Mouse (Mus musculus) midbrain, embryonic 14.5 days (tissue): Measurements from ENCODE around the gene Sh3pxd2a. TPM values are rescaled to one million over a fixed set of nuclear protein-coding genes. Genes with fewer than 3 reads are reported as not detected.

Experiments used
- ATAC-seq: fragments of 200-750 bp; cut with Nextera tagmentation; 2 replicates; pipeline ENCODE4 v1.8.0; 2017; ENCODE audit warnings: moderate number of reproducible peaks, moderate library complexity; ENCODE audit not compliant: low FRiP score, low TSS enrichment
- DNase-seq: peaks from one replicate; pipeline ENCODE4 v3.0.0-alpha.2; 2015
- H3K27ac ChIP-seq: fragments of 300-500 bp; sonication (generic); replicated peaks from 2 replicates; pipeline ENCODE4 v1.5.1; 2014; ENCODE audit warnings: mild to moderate bottlenecking, low read depth, low read length, moderate library complexity
- H3K27me3 ChIP-seq: fragments of 300-500 bp; sonication (generic); 2 replicates; pipeline ENCODE4 v1.6.1; 2014; ENCODE audit warnings: low read length, control low read depth, mixed read lengths; ENCODE audit not compliant: control insufficient read depth, insufficient read depth
- H3K36me3 ChIP-seq: fragments of 300-500 bp; sonication (generic); 2 replicates; pipeline ENCODE4 v1.6.1; 2014; ENCODE audit warnings: low read length, control low read depth; ENCODE audit not compliant: control insufficient read depth, insufficient read depth
- H3K4me1 ChIP-seq: fragments of 300-500 bp; sonication (generic); 2 replicates; pipeline ENCODE4 v1.6.1; 2014; ENCODE audit warnings: mild to moderate bottlenecking, antibody characterized with exemption, low read length, control low read depth; ENCODE audit not compliant: control insufficient read depth, insufficient read depth
- H3K4me2 ChIP-seq: fragments of 300-500 bp; sonication (generic); 2 replicates; pipeline ENCODE4 v1.6.1; 2014; ENCODE audit warnings: mild to moderate bottlenecking, low read length, moderate library complexity
- H3K4me3 ChIP-seq: fragments of 300-500 bp; sonication (generic); replicated peaks from 2 replicates; pipeline ENCODE4 v1.5.1; 2014; ENCODE audit warnings: low read depth, low read length
- H3K9ac ChIP-seq: fragments of 300-500 bp; sonication (generic); replicated peaks from 2 replicates; pipeline ENCODE4 v1.6.1; 2014; ENCODE audit warnings: mild to moderate bottlenecking, low read length, moderate library complexity
- H3K9me3 ChIP-seq: fragments of 300-500 bp; sonication (generic); 2 replicates; pipeline ENCODE4 v1.6.1; 2016; ENCODE audit warnings: low read length, control low read depth, mixed read lengths; ENCODE audit not compliant: control insufficient read depth
- WGBS: fragments of 180-500 bp; shearing (Covaris S2); extraction: QIAGEN DNeasy Blood & Tissue Kit; methylation state at CpG from one replicate; pipeline ENCODE4 v1.1.7; 2014; 5-methylcytosine and 5-hydroxymethylcytosine counted together
- polyA plus RNA-seq: library from polyadenylated mRNA; unstranded; fragments of >200 nt; fragmentation: Nextera tagmentation; extraction: Ambion mirVana; gene quantifications from 2 replicates; pipeline ENCODE4 v1.2.1, GENCODE M21; 2014

Sh3pxd2a gene
- polyA plus RNA-seq, 1 experiment from 2014 or later: 2.4 TPM

DNA sequence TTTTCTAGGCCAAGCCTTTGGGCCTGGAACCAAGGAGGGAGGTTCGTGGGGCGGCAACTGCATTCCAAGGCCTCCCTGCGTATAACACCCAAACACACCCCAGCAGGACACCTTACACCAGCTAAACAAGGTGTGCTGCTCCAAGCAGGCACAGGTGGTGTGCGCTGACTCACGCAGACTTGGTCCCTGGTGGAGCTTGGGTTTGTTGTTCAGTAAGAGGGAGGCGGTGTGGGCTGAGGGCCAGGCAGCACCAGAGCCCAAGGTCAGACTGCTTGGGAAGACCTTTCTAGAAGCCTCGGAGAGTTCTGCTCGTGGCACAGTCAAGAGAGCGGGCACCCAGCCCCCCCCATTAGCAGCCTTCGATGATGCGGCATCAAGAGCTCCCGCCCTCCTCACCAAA lies 48.0 kb downstream of the Sh3pxd2a start:
- H3K27me3 ChIP-seq: no peaks in the 10 kb centered on the region
- WGBS: 92% methylated on average over 12 of the region's 12 CpGs

DNA sequence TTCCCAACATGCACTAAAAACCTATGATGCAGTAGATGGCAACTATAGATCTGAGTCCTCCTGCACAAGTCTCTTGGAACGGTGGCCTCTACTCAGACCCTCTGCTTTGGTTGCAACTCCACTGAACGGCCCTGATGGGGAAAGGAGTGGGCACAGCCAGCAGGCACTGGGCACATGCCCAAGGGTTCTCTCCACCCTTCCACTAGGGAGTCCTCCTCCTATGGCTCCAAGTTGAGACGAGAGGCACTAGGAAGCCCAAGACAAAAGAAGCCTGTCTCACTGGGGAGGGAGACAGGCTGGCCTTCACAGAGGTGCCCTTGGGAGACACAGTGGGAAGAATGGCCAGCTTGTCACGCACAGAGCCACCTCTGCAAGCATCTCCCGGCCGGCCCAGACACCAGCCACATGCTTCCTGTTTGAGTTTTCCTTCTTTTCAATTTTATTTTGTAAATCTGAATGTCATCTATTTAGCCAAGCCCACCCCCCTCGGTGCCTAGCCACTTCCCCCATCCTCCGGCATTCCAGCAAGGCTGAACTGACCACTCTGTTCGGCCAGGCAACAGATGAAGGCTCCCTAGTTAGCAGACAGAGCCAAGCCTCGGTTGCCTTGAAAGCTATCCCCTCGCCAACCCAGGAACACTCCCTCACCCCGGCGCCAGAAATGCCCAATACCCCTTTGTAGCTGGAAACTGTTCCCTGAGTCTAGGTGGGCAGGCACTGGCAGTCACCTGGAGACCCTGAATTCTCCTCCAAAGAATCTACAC lies 49.9 kb downstream of the Sh3pxd2a start:
- H3K27ac ChIP-seq: no peak overlapping the region
- H3K36me3 ChIP-seq: no peaks in the 10 kb centered on the region
- no peak for ATAC-seq
- no peaks in the 10 kb centered on the region for H3K9me3 ChIP-seq
- no peak overlapping the region for H3K9ac ChIP-seq
- no peak overlapping the region for H3K4me2 ChIP-seq
- no peaks in the 10 kb centered on the region for H3K27me3 ChIP-seq
- WGBS: 69% methylated on average over 13 of the region's 13 CpGs
- no peaks in the 10 kb centered on the region for H3K4me1 ChIP-seq
- DNase-seq: no peak
- H3K4me3 ChIP-seq: no peak overlapping the region

More for the DNA sequence above, 48.0 kb downstream of the Sh3pxd2a start:
- H3K36me3 ChIP-seq: no peaks in the 10 kb centered on the region
- no peak overlapping the region for H3K9ac ChIP-seq
- no peak overlapping the region for H3K4me2 ChIP-seq
- ATAC-seq (no peak), DNase-seq (no peak)
- H3K27ac ChIP-seq: no peak overlapping the region
- H3K4me3 ChIP-seq: no peak overlapping the region
- H3K9me3 ChIP-seq: no peaks in the 10 kb centered on the region
- no peaks in the 10 kb centered on the region for H3K4me1 ChIP-seq

GRCm38 (mm10) chr19:47413458-47414005 lies 50.7 kb downstream of the Sh3pxd2a start:
- no peak overlapping the region for H3K4me3 ChIP-seq
- H3K27me3 ChIP-seq: no peaks in the 10 kb centered on the region
- ATAC-seq (no peak), DNase-seq (no peak)
- H3K9ac ChIP-seq: no peak overlapping the region
- no peaks in the 10 kb centered on the region for H3K36me3 ChIP-seq
- no peaks in the 10 kb centered on the region for H3K4me1 ChIP-seq
- 90% methylated on average over 6 of the region's 6 CpGs for whole genome bisulfite sequencing
- H3K4me2 ChIP-seq: no peak overlapping the region
- H3K9me3 ChIP-seq: no peaks in the 10 kb centered on the region
- H3K27ac ChIP-seq: no peak overlapping the region

- no peaks in the 10 kb centered on the region for H3K27me3 ChIP-seq
- no peak overlapping the region for H3K4me3 ChIP-seq
- WGBS: 70% methylated on average over 11 of the region's 11 CpGs
- no peaks in the 10 kb centered on the region for H3K4me1 ChIP-seq
- no peak for DNase-seq
- H3K9me3 ChIP-seq: no peaks in the 10 kb centered on the region
- no peak overlapping the region for H3K27ac ChIP-seq
- no peaks in the 10 kb centered on the region for H3K36me3 ChIP-seq
- H3K4me2 ChIP-seq: no peak overlapping the region
- ATAC-seq: no peak
- no peak overlapping the region for H3K9ac ChIP-seq
Observed at GRCm38 (mm10) chr19:47412566-47413248, 51.5 kb downstream of the Sh3pxd2a start.

DNA sequence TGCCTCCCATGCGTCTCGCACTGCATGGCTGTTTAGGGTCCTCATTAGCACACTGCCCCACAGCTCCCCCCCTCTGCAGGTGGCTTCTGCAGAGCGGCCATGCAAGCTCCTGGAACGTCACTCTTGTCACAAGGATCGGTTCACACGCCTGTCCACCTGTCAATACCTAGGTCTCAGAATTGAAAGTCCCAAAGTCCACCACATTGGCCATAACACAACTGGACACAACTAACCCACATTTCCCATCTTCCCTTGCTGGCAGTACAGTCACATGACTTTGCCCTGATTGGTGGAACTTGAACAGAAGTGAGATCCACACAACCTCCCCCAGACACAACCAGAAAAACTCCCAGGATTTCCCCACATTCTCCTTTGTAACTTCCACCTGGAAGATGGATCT lies 53.9 kb downstream of the Sh3pxd2a start:
- Histone ChIP-seq H3K4me2 (no peak overlapping the region), H3K4me3 (no peak overlapping the region), H3K9ac (no peak overlapping the region), H3K4me1 (no peaks in the 10 kb centered on the region), H3K27ac (no peak overlapping the region), H3K9me3 (no peaks in the 10 kb centered on the region), H3K36me3 (no peaks in the 10 kb centered on the region), H3K27me3 (no peaks in the 10 kb centered on the region)
- WGBS: 92% methylated on average over 6 of the region's 6 CpGs
- ATAC-seq (no peak), DNase-seq (no peak)

DNA sequence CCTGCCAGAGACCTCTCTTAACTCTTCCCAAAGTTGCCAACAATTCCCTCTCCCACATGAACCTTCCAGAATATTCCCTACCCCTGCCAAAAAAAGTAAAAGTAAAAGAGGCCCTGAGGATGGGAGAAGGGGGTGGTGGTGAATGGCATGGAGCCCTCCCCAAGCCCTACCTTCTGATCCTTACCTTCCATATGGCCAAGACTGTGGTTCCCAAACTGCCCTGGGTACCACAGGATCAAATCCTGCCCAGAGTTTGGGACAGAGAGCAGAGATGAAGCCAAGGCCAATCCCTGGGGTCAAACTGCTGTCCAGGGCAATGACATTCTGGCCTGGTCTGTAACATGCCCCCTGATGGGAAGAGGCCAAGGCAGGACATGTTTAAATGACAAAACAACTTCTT lies 55.1 kb downstream of the Sh3pxd2a start:
- H3K4me2 ChIP-seq: no peak overlapping the region
- 0 out of 2 replicates have a peak, but pooled peaks cover under 1% of the 10 kb centered on the region for H3K4me1 ChIP-seq
- no peak overlapping the region for H3K4me3 ChIP-seq
- H3K9me3 ChIP-seq: no peaks in the 10 kb centered on the region
- H3K27me3 ChIP-seq: no peaks in the 10 kb centered on the region
- no peak overlapping the region for H3K9ac ChIP-seq
- no peak for ATAC-seq
- no peak for DNase-seq
- no peaks in the 10 kb centered on the region for H3K36me3 ChIP-seq
- H3K27ac ChIP-seq: no peak overlapping the region

DNA sequence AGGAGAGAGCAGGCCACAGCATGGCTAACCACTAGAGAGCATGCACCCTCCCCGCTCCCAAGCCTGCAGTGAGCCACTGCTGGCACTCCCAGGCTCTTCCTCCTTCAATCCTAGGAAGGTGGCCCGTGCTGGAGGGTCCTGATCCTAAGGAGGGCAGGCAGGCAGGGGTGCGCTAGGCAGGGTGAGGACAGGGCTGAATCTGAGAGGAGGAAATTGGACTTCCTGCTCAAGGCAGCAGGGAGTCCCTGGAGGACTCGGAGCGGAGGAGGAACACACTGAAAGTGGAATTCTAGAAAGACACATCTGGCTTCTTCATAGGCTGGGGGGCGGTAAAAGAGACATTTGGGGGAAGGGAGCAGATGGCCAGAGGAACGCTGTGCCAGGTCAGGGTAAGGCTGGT lies 55.5 kb downstream of the Sh3pxd2a start:
- H3K4me2 ChIP-seq: no peak overlapping the region
- no peak for DNase-seq

DNA sequence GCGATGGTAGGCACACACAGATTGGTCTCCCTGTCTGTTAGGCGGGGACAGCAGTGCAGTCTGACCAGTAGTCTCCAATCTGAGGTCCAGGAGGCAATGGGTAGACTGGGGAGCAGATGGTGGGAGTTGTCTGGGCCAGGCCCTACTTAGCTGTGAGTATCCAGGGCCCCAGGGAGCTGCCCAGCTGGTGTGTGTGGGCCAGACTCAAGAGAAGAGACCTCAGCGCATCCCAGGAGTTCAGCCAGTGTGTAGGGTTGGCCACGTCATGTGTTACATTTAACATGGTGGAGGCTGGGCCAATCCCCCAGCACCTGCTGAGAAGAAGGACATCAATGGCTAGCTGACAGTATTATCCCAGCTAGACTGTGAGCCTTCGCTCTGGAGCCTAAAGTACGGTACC lies 56.9 kb downstream of the Sh3pxd2a start:
- H3K27ac ChIP-seq: no peak overlapping the region
- no peak for ATAC-seq
- no peak overlapping the region for H3K4me3 ChIP-seq
- H3K27me3 ChIP-seq: no peaks in the 10 kb centered on the region
- H3K9me3 ChIP-seq: no peaks in the 10 kb centered on the region
- 0 out of 2 replicates have a peak, but pooled peaks cover 8% of the 10 kb centered on the region for H3K4me1 ChIP-seq
- no peak for DNase-seq
- WGBS: 89% methylated on average over 6 of the region's 6 CpGs
- H3K4me2 ChIP-seq: no peak overlapping the region
- H3K9ac ChIP-seq: no peak overlapping the region
- no peaks in the 10 kb centered on the region for H3K36me3 ChIP-seq

More for the DNA sequence above, 55.5 kb downstream of the Sh3pxd2a start:
- 77% methylated on average over 7 of the region's 7 CpGs for WGBS
- Histone ChIP-seq H3K4me3 (no peak overlapping the region), H3K36me3 (no peaks in the 10 kb centered on the region), H3K9ac (no peak overlapping the region), H3K4me1 (0 out of 2 replicates have a peak, but pooled peaks cover 5% of the 10 kb centered on the region), H3K9me3 (no peaks in the 10 kb centered on the region), H3K27me3 (no peaks in the 10 kb centered on the region), H3K27ac (no peak overlapping the region)
- ATAC-seq: no peak
